Mouse (Mus musculus) embryonic facial prominence, embryonic 11.5 days (tissue): ENCODE results near the gene Rfx7. TPM values are rescaled to one million over a fixed set of nuclear protein-coding genes. Genes with fewer than 3 reads are reported as not detected.
"Not testable (repeated sequence)": the region's sequence is repeated elsewhere in the genome, so short reads cannot be mapped to it uniquely, and the experiment has no call there.

Experiments
- ATAC-seq: fragments of 200-750 bp; cut with Nextera tagmentation; replicated peaks from 2 replicates; pipeline ENCODE4 v1.8.0; 2017; ENCODE audit warnings: low read depth; ENCODE audit not compliant: insufficient number of reproducible peaks, low FRiP score, low TSS enrichment
- DNase-seq: peaks from one replicate; pipeline ENCODE4 v3.0.0-alpha.2; 2015; ENCODE audit warnings: low spot score
- H3K27ac ChIP-seq: fragments of 300-500 bp; sonication (generic); replicated peaks from 2 replicates; pipeline ENCODE4 v1.5.1; 2014; ENCODE audit warnings: mild to moderate bottlenecking, low read depth, low read length, control low read depth
- H3K27me3 ChIP-seq: fragments of 300-500 bp; sonication (generic); 2 replicates; pipeline ENCODE4 v1.6.1; 2014; ENCODE audit warnings: mild to moderate bottlenecking, low read length, moderate library complexity, mixed read lengths; ENCODE audit not compliant: control insufficient read depth, insufficient read depth
- H3K36me3 ChIP-seq: fragments of 300-500 bp; sonication (generic); replicated peaks from 2 replicates; pipeline ENCODE4 v1.6.1; 2014; ENCODE audit warnings: low read depth, mild to moderate bottlenecking, low read length, moderate library complexity, mixed read lengths; ENCODE audit not compliant: control insufficient read depth, insufficient read depth
- H3K4me1 ChIP-seq: fragments of 300-500 bp; sonication (generic); 2 replicates; pipeline ENCODE4 v1.6.1; 2014; ENCODE audit warnings: low read length, mixed read lengths; ENCODE audit not compliant: control insufficient read depth, insufficient read depth
- H3K4me2 ChIP-seq: fragments of 300-500 bp; sonication (generic); 2 replicates; pipeline ENCODE4 v1.6.1; 2014; ENCODE audit warnings: low read depth, mild to moderate bottlenecking, control low read depth, low read length, moderate library complexity
- H3K4me3 ChIP-seq: fragments of 300-500 bp; sonication (generic); 2 replicates; pipeline ENCODE4 v1.5.1; 2014; ENCODE audit warnings: low read depth, low read length, control low read depth
- H3K9ac ChIP-seq: fragments of 300-500 bp; sonication (generic); replicated peaks from 2 replicates; pipeline ENCODE4 v1.6.1; 2014; ENCODE audit warnings: mild to moderate bottlenecking, control low read depth, low read length
- H3K9me3 ChIP-seq: fragments of 300-500 bp; sonication (generic); replicated peaks from 2 replicates; pipeline ENCODE4 v1.6.1; 2016; ENCODE audit warnings: mild to moderate bottlenecking, low read length, inconsistent platforms, mixed read lengths; ENCODE audit not compliant: control insufficient read depth
- WGBS: fragments of 180-500 bp; shearing (Covaris S2); extraction: QIAGEN DNeasy Blood & Tissue Kit; methylation state at CpG from one replicate; pipeline ENCODE4 v1.1.7; 2014; 5-methylcytosine and 5-hydroxymethylcytosine counted together
- polyA plus RNA-seq: library from polyadenylated mRNA; unstranded; fragments of >200 nt; fragmentation: Nextera tagmentation; extraction: Ambion mirVana; gene quantifications from 2 replicates; pipeline ENCODE4 v1.2.1, GENCODE M21; 2014

The Rfx7 gene
- polyA plus RNA-seq, 1 experiment from 2014 or later: 19.9 TPM

GRCm38 (mm10) chr9:72636547-72636946 is 104.5 kb downstream of the Rfx7 start:
- no peak overlapping the region for H3K27ac ChIP-seq
- no peak for ATAC-seq
- H3K27me3 ChIP-seq: no peaks in the 10 kb centered on the region
- no peaks in the 10 kb centered on the region for H3K9me3 ChIP-seq
- no peak overlapping the region for H3K4me2 ChIP-seq
- H3K9ac ChIP-seq: no peak overlapping the region
- H3K4me1 ChIP-seq: 0 out of 2 replicates have a peak, but pooled peaks cover 2% of the 10 kb centered on the region
- H3K4me3 ChIP-seq: no peak overlapping the region
- H3K36me3 ChIP-seq: no peaks in the 10 kb centered on the region
- no peak for DNase-seq
- WGBS: 85% methylated on average over 7 of the region's 7 CpGs

GRCm38 (mm10) chr9:72637243-72637642 is 105.2 kb downstream of the Rfx7 start:
- ATAC-seq (no peak), DNase-seq (no peak)
- H3K9me3 ChIP-seq: no peaks in the 10 kb centered on the region
- 79% methylated on average over 8 of the region's 8 CpGs for WGBS
- H3K4me1 ChIP-seq: 0 out of 2 replicates have a peak, but pooled peaks cover 2% of the 10 kb centered on the region
- H3K9ac ChIP-seq: no peak overlapping the region
- no peak overlapping the region for H3K4me2 ChIP-seq
- H3K4me3 ChIP-seq: no peak overlapping the region
- no peaks in the 10 kb centered on the region for H3K27me3 ChIP-seq
- no peak overlapping the region for H3K27ac ChIP-seq
- no peaks in the 10 kb centered on the region for H3K36me3 ChIP-seq

- Histone ChIP-seq H3K4me3 (peak overlapping the region; percentile 29), H3K9me3 (no peaks in the 10 kb centered on the region)
Observed at GRCm38 (mm10) chr9:72638951-72639842, 107.2 kb downstream of the Rfx7 start.

GRCm38 (mm10) chr9:72639843-72640621 is 108.0 kb downstream of the Rfx7 start:
- DNase-seq: peak; percentile 94
- no peaks in the 10 kb centered on the region for H3K9me3 ChIP-seq
- H3K27ac ChIP-seq: peak overlapping the region; percentile 99
- H3K9ac ChIP-seq: peak overlapping the region; percentile 71
- peak; percentile 94 for ATAC-seq
- H3K4me2 ChIP-seq: peak overlapping the region; percentile 63
- under 1% methylated on average over 27 of the region's 27 CpGs for WGBS
- no peaks in the 10 kb centered on the region for H3K27me3 ChIP-seq
- H3K4me3 ChIP-seq: peak overlapping the region; percentile 29
- 0 out of 2 replicates have a peak, but pooled peaks cover 2% of the 10 kb centered on the region for H3K4me1 ChIP-seq
- no peaks in the 10 kb centered on the region for H3K36me3 ChIP-seq

More at GRCm38 (mm10) chr9:72638951-72639842, 107.2 kb downstream of the Rfx7 start:
- DNase-seq (peak; percentile 87), ATAC-seq (peak; percentile 71)
- 44% methylated on average over 9 of the region's 9 CpGs for WGBS
- Histone ChIP-seq H3K27ac (peak overlapping the region; percentile 99), H3K9ac (peak overlapping the region; percentile 71), H3K4me2 (peak overlapping the region; percentile 63), H3K27me3 (no peaks in the 10 kb centered on the region), H3K36me3 (no peaks in the 10 kb centered on the region), H3K4me1 (0 out of 2 replicates have a peak, but pooled peaks cover 2% of the 10 kb centered on the region)

GRCm38 (mm10) chr9:72640642-72641041 is 108.6 kb downstream of the Rfx7 start:
- no peaks in the 10 kb centered on the region for H3K27me3 ChIP-seq
- H3K27ac ChIP-seq: peak overlapping the region; percentile 99
- 0 out of 2 replicates have a peak, but pooled peaks cover 2% of the 10 kb centered on the region for H3K4me1 ChIP-seq
- no peak overlapping the region for H3K4me3 ChIP-seq
- no peaks in the 10 kb centered on the region for H3K36me3 ChIP-seq
- H3K4me2 ChIP-seq: peak overlapping the region; percentile 16; the same call in 1 of the 2 replicates
- peak overlapping the region; percentile 71 for H3K9ac ChIP-seq
- ATAC-seq (no peak; the same call in 1 of the 2 replicates), DNase-seq (no peak)
- WGBS: 14% methylated on average over 7 of the region's 7 CpGs
- H3K9me3 ChIP-seq: no peaks in the 10 kb centered on the region

GRCm38 (mm10) chr9:72641093-72641680 is 109.1 kb downstream of the Rfx7 start:
- DNase-seq (no peak), ATAC-seq (no peak)
- Histone ChIP-seq H3K4me3 (no peak overlapping the region), H3K4me2 (no peak overlapping the region), H3K9ac (no peak overlapping the region; the same call in 1 of the 2 replicates), H3K27ac (peak overlapping the region; percentile 99), H3K27me3 (no peaks in the 10 kb centered on the region), H3K9me3 (no peaks in the 10 kb centered on the region), H3K36me3 (no peaks in the 10 kb centered on the region), H3K4me1 (0 out of 2 replicates have a peak, but pooled peaks cover 2% of the 10 kb centered on the region)
- 57% methylated on average over 6 of the region's 6 CpGs for WGBS

GRCm38 (mm10) chr9:72642756-72643447 is 110.9 kb downstream of the Rfx7 start:
- H3K9me3 ChIP-seq, H3K4me2 ChIP-seq, H3K36me3 ChIP-seq, H3K4me1 ChIP-seq, H3K4me3 ChIP-seq, H3K9ac ChIP-seq, DNase-seq, ATAC-seq, H3K27ac ChIP-seq, H3K27me3 ChIP-seq: not testable (repeated sequence)
- WGBS: 85% methylated on average over 4 of the region's 4 CpGs
